Mouse (Mus musculus): ENCODE results near the gene Dolk.

The Dolk gene

GRCm38 (mm10) chr2:30286192-30287026 is at the start of gene Dolk, which contains the start of gene Nup188:
Gene Dolk, minus strand, starts transcription at chr2:30286334.
Gene Nup188, plus strand, starts transcription at chr2:30286397.
- peak; percentile 95 for DNase-seq (ENCODE audit: low spot score in 2 of 2)

- no peak for DNase-seq (ENCODE audit: low spot score in 2 of 2)
Measured at GRCm38 (mm10) chr2:30335324-30335723, 49.2 kb upstream of the Dolk start.

- DNase-seq (ENCODE audit: low spot score in 2 of 2) = no peak
Measured at GRCm38 (mm10) chr2:30328791-30329190, 42.7 kb upstream of the Dolk start.

- DNase-seq (ENCODE audit: low spot score in 2 of 2) = no peak
Measured at GRCm38 (mm10) chr2:30327276-30327675, 41.1 kb upstream of the Dolk start.

- no peak for DNase-seq (ENCODE audit: low spot score in 2 of 2)
Measured at GRCm38 (mm10) chr2:30325296-30325695, 39.2 kb upstream of the Dolk start.

GRCm38 (mm10) chr2:30323111-30323510 is 37.0 kb upstream of the Dolk start:
- DNase-seq (ENCODE audit: low spot score in 2 of 2) = no peak

- DNase-seq (ENCODE audit: low spot score in 2 of 2) = no peak
Measured at GRCm38 (mm10) chr2:30319260-30319659, 33.1 kb upstream of the Dolk start.

- no peak for DNase-seq (ENCODE audit: low spot score in 2 of 2)
Measured at GRCm38 (mm10) chr2:30316955-30317354, 30.8 kb upstream of the Dolk start.

GRCm38 (mm10) chr2:30316136-30316535 is 30.0 kb upstream of the Dolk start:
- no peak for DNase-seq (ENCODE audit: low spot score in 2 of 2)

GRCm38 (mm10) chr2:30311481-30311880 is 25.3 kb upstream of the Dolk start:
- DNase-seq (ENCODE audit: low spot score in 2 of 2) = peak in 1 of 2 experiments; percentile 16

GRCm38 (mm10) chr2:30309351-30309750 is 23.2 kb upstream of the Dolk start:
- no peak for DNase-seq (ENCODE audit: low spot score in 2 of 2)

- no peak for DNase-seq (ENCODE audit: low spot score in 2 of 2)
Measured at GRCm38 (mm10) chr2:30306087-30306486, 20.0 kb upstream of the Dolk start.

GRCm38 (mm10) chr2:30299966-30300365 is 13.8 kb upstream of the Dolk start:
- DNase-seq (ENCODE audit: low spot score in 2 of 2) = no peak

- DNase-seq (ENCODE audit: low spot score in 2 of 2) = no peak
Measured at GRCm38 (mm10) chr2:30299525-30299924, 13.4 kb upstream of the Dolk start.

GRCm38 (mm10) chr2:30287027-30287373 is 866 bp upstream of the Dolk start:
- DNase-seq (ENCODE audit: low spot score in 2 of 2) = peak in 1 of 2 experiments; percentile 34

- DNase-seq (ENCODE audit: low spot score in 2 of 2) = peak in 1 of 2 experiments; percentile 23
Measured at GRCm38 (mm10) chr2:30285416-30286181, 535 bp downstream of the Dolk start.

- DNase-seq (ENCODE audit: low spot score in 2 of 2) = no peak
Measured at GRCm38 (mm10) chr2:30285004-30285403, 1.1 kb downstream of the Dolk start.

- no peak for DNase-seq (ENCODE audit: low spot score in 2 of 2)
Measured at GRCm38 (mm10) chr2:30283193-30283592, 2.9 kb downstream of the Dolk start.

GRCm38 (mm10) chr2:30281651-30282050 is 4.5 kb downstream of the Dolk start:
- DNase-seq (ENCODE audit: low spot score in 2 of 2) = no peak

GRCm38 (mm10) chr2:30280743-30281142 is 5.4 kb downstream of the Dolk start, which contains the start of gene Gm28038:
Gene Gm28038, plus strand, starts transcription at chr2:30281043.
- no peak for DNase-seq (ENCODE audit: low spot score in 2 of 2)

- peak; percentile 49 to 76 for DNase-seq (ENCODE audit: low spot score in 2 of 2)
Measured at GRCm38 (mm10) chr2:30270134-30270533, 16.0 kb downstream of the Dolk start.

GRCm38 (mm10) chr2:30269241-30269990 is 16.7 kb downstream of the Dolk start:
- DNase-seq (ENCODE audit: low spot score in 2 of 2) = no peak
